Mouse (Mus musculus) lung, adult 18-20 months (tissue): ENCODE data around the gene Pbx2.
A peak's percentile ranks its signal among the peaks of the same experiment; 100 is the strongest.

ENCODE experiments used
- DNase-seq, 2 experiments: peaks; one replicate each; pipeline ENCODE4 v3.0.0; 2022; ENCODE audit warnings: mixed read lengths in 2 of 2

The Pbx2 gene

DNA sequence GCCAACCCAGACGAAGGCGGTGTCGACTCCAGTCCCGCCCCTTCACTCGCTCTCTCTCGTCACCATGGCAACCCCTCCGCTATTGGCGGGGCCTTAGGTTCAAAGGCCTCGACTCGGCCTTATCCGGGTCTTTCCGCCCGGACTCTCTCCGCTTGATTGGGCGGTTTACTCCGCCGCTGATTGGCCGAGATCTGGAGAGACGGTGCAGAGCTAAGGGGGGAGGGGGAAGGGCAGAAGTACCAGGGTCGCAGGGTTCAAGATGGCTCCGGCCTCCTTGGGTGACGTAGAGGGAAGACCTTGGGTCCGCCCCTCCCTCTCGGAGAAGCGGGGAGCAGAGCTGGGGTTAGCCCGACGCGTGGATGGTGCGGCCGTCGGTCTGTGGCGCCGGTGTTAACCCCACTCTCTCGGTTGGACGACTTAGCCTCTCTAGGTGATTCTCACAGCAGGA lies 13.0 kb downstream of the Pbx2 start, which contains the start of gene Agpat1:
Gene Agpat1, plus strand, starts transcription at position 202 of the 448 bp plus-strand sequence.
- DNase-seq: peak; percentile 99

DNA sequence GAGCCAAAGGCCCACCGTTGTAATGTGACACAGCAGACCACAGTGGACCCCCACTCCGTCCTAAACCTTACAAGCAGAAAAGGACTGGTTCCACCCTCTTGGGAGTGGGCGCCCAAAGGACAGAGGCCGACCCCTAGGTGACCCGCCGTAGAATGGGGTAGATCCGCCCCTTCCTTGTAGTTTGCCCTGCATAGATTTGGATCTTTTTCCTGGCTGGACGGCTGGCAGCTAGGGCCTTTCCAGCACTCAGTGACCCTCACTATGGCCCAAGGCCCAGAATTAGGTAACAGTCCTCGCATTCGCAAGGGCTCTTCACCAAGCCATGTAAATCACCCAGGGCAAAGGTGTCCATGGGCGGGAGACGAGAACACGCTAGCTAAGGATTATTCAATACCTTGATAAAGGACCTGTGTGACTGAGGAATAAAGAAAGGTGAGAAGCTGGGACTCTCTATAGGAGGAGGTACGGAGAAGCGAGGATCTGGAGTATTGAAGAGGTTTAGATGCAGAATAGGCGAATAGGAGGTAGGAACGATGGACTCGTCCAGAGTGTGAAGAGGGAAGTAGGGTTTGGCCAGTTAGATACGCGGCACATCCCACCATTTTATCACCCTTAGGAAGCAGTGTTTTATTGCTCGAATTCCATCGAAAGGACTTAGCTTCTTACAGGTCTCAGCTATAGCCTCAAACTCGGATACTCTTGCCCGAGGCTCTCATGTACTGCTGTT lies 13.6 kb downstream of the Pbx2 start:
- DNase-seq: peak; percentile 80 to 86

DNA sequence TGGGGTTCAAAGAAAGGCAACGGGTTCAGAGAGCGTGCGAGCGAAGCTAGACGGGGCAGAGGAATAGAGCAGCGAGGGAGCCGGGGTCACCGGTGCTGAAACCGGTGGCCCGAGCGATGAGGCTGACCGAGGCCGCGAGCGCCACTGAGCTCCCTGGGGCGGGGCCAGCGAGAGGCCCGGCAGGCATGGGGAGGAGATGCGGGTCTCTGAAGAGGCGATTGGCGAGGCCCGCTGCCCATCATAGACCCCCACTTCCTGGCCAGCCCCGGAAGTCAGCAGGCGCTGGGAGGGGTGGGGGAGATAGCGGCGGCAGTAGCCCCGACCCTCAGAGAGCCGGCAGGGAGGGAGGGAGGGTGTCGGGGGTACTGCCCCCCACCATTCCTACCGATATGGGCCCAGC lies 14.5 kb downstream of the Pbx2 start:
- peak; percentile 97 for DNase-seq

DNA sequence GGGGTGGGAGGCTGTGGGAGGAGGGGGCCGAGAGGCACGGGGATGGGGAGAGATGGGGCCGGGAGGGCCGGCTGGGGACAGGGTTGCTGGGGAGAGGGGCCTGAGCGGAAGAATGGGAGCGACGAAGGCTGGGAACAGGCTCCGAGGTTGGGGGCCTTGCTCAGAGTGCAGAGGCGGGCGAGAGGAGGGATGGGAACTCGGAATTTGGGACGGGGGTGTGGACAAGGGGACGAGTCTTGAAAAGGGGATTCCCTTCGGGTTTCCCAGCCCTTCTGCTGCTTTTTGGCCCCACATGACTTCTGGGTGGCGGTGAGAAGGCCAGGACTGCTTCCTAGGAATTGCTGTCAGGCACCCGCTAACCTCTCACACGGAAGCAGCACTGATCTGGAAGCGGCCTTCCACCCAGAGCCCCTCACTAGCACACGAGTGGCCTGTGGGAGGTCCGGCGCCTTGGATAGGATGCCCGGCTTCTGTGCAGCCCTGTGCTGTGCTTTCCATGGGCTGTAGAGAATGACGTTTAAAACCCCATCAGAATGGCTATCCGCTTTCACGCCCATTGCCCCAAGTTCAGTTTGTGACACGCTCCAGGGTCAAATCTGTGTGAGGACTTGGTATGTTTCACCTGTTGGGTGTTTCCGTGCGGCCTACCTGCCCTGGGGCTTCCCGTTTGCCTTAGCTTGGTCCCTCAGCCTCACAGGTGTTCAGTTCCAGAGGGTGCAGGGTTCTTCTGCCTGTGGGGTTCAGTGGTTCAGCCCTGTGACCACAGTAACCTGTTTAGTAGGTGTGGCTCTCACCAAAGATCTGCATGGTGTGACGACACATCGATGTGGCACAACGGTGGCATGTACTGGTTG lies 15.3 kb downstream of the Pbx2 start:
- DNase-seq: no peak

GRCm38 (mm10) chr17:34607997-34608396 lies 16.9 kb downstream of the Pbx2 start:
- DNase-seq: no peak

DNA sequence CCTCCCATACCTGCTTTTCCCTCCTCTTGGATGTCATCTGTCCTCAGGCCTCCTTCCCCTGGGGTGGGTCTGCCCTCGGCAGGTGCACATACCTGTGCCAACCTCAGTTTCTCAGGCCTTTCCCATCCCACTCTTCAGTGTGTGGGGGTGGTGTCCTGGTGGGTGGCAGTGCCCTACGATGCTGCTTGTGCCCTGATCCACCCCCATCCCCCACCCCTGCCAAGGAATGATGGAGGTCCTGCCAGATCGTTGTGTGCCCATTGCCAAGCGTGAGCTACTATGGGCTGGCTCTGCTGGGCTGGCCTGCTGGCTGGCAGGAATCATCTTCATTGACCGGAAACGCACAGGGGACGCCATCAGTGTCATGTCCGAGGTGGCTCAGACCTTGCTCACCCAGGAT lies 20.0 kb downstream of the Pbx2 start:
- DNase-seq: no peak

DNA sequence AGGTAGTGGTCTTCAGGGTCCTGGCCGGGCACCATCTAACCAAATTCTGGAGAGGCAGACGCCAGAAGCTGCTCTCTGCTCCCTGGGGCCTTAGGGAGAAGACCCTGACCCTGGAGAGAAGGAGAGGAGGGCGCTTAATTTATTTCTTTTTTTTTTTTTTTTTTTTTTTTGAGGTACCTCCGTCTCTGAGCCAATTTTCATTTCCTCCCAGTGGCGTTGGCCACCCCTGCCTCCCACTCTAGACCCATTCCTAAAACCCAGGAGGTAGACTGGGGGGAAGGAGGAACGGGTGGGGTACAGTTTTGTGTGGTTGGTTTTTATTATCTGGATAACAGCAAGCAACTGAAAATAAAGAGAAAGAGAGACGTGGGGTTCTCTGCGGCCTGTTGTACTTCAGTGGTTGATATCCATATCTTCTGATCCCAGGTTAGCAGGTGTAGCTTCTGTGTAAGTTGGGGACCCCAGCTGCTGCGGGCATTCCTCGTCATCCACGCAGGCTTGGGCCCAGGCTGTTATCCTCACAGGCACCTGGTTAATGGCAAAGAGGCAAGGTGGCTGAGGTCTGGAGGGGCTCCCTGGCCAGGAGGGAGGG lies 22.1 kb downstream of the Pbx2 start:
- DNase-seq: no peak

DNA sequence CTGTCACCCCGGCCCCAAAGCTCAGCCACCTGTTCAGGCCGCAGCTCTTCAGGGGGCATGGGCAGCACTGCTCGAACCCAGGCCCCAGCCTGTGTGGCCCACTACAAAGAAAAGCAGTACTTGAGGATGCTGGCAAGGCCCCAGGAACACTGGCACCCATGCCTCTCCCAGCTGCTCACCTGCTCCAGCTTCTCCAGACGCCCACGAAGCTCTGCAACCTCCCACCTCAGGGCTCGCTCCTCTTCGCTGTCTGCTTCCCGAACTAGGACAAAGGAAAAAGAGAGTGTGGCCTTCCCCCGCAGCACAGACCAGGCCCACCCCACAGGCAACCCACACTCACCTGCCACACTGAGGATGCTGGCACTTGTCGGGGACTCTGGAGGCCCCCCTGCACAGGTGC lies 22.8 kb downstream of the Pbx2 start:
- DNase-seq: no peak

DNA sequence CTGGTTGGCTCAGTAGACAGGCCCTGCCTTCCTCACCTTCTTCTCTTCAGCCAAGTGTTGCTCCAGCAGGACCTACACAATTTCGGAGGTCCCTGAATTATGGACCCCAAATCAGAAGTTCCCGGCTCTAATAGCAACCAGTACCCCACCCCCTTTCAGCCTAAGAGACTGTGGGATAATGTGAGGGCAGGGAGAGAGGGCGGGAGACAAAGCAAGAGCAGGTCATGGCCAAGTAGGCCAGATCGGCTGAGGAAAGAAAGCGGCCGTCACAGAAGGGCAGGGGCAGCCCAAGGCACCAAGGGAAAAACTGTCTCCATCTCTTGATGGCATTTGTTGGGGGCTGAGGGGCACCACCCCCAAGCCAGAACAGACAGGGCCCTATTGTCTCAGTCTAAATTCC lies 24.8 kb downstream of the Pbx2 start, which contains the start of gene Egfl8:
Gene Egfl8, minus strand, starts transcription at position 101 of the 400 bp plus-strand sequence.
- DNase-seq: no peak

GRCm38 (mm10) chr17:34618999-34619398 lies 27.9 kb downstream of the Pbx2 start:
- peak; percentile 80 to 83 for DNase-seq

DNA sequence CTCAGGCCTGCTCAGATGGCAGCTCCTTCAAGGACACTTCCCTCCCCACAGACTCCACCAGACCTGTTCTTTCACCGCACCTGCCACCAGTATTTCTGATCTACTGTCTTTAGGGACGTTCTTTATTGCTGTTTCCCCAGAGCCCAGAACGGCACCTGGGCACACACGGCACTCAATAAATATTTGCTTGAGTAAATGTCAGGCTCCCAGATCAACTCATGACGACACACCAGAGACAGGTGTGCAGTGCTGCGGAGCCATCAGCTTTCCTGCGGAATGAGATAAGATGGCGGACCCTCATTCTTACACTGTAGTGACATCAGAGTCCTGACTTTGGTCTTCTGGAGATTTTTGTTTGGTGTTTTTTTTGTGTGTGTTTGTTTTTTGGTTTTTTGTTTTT lies 29.9 kb downstream of the Pbx2 start:
- DNase-seq: no peak

DNA sequence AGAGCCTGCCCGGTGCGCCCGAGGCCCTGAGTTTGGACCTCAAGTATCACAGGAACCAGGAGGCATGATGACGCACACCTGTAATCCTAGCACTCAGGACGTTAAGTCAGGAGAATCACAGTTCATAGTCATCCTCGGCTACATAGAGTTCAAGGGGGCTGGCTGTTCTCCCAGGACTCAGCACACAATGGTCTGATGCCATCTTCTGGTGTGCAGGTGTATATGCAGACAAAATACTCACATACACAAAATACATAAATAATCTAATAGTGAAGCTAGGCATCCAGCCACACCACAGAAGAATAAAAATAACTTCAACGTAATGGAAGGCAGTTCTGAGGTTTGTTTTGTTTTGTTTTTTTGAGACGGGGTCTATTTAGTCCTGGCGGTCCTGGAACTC lies 32.1 kb downstream of the Pbx2 start:
- DNase-seq: no peak

DNA sequence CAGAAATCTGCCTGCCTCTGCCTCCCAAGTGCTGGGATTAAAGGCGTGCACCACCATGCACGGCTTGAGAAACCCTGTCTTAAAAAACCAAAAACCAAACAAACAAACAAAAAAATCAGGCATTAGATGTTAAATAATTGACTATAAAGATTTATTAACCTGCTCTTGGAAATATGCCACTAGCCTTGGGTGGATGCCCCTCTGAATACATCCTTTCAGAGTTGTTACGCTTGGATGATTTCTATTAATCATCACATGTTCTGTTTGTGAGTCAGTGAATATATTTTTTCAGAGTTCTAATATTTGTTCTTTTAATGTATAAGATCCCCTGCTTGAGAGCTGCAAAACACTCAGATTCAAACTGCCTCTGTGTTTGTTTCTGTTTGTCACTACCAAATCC lies 33.9 kb downstream of the Pbx2 start:
- DNase-seq: no peak

DNA sequence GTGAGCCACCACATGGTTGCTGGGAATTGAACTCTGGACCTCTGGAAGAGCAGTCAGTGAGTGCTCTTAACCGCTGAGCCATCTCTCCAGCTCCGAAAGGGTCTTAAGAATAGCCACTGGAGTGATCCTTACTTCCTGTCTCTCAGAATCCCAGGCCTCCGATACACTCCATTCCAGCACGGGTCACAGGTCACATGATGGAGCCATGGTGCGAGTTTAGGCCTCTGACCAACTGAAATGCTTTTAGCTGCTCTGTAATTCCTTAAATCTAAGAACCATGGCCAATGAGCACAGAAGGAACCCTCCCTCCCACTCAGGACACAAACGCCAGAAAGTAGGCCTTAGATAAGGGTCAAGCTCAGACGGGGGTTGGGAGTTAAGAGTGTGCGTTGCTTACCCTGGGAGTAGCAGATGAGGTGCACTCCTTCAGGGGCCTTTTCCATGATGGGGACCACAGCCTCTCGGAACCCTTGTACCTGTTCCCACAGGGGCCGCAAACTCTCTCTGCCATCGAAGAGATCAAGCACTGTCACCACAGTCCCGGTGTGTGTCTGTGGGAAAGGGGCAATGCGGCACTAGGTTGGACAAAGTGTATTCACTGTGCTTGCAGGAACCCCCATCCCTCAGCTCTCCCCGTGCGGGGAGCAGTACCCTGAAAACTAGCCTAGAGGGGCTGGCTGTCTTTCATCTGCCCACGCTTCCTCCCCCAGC lies 35.2 kb downstream of the Pbx2 start:
- DNase-seq: no peak

- DNase-seq: no peak
These were observed 35.7 kb downstream of the Pbx2 start for GRCm38 (mm10) chr17:34626773-34627092.

GRCm38 (mm10) chr17:34627093-34627942 lies 36.3 kb downstream of the Pbx2 start:
- DNase-seq: peak; percentile 84 to 89

DNA sequence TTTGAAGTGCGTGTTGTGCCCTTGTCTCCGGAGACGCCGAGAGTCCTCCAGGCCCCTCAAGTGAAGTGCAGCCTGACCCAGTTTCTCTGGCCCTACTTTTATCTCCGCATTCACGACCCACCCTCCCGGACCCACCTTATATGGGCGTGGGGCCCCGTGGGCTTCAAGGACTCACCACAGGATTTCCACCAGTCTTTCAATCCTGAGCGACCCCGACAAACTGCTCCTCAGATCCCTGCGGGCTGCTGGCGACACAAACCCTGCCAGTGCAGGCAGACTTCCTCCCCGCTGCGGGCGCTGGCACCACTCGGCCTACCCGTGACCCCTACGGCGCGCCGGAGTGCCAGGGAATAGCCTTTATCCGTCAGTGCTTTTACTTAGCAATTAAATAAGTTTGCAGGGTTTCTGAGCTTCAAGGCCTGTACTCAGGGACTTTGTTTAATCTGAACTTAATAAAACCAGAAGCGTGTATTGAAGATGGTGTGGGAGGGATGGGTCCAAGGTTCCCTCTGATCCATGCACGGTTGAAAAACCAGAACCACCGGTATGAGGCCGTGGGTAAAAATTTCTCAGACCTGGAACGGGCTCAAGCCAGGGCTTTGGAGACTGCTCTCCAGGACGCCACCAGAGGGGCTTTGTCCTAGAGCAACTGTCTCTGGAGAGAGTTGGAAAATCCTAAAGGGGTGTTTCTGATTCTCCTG lies 37.0 kb downstream of the Pbx2 start, which contains the start of gene Ppt2:
Gene Ppt2, minus strand, starts transcription at position 568 of the 701 bp plus-strand sequence.
- DNase-seq: peak in 1 of 2 experiments; percentile 60

- DNase-seq: no peak
These were observed 37.5 kb downstream of the Pbx2 start for GRCm38 (mm10) chr17:34628644-34628967.

DNA sequence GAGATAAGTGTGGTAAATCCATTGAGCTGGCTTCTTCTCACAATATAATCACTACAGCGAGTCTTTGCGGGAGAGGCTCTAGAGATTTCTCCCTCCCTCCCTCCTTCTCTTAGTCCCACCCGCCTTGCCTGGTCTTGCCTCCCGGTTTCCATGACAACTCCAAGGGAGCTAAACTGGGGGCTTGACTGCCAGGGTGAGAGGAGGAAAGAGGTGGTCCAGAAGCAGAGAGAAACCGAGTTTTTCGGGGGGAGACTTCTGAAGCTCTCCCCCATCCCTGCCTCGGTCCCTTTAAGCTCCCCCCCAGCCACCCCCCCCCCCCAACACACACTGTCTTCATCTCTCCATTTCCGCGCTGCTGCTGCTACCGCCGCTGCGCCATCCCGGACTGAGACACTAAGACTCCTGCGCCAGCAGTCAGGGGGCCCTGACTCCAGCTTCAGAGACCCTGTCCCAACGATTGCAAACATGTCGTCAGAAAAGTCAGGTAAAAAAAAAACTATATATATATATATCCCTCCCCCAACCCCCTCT lies 38.2 kb downstream of the Pbx2 start, which contains the start of gene Prrt1:
Gene Prrt1, plus strand, starts transcription at position 313 of the 531 bp plus-strand sequence.
- no peak for DNase-seq

GRCm38 (mm10) chr17:34629796-34630603 lies 38.9 kb downstream of the Pbx2 start:
- no peak for DNase-seq
